Mouse (Mus musculus) liver, embryonic 12.5 days (tissue): ENCODE data around the gene Abcb8. TPM values are rescaled to one million over a fixed set of nuclear protein-coding genes. Genes with fewer than 3 reads are reported as not detected.
A peak's percentile ranks its signal among the peaks of the same experiment; 100 is the strongest.

Experiments used
- ATAC-seq: fragments of 200-750 bp; cut with Nextera tagmentation; 2 replicates; pipeline ENCODE4 v1.8.0; 2017; ENCODE audit warnings: moderate number of reproducible peaks, mild to moderate bottlenecking, moderate library complexity
- H3K27ac ChIP-seq: fragments of 300-500 bp; sonication (generic); 2 replicates; pipeline ENCODE4 v1.5.1; 2016; ENCODE audit warnings: mild to moderate bottlenecking
- H3K27me3 ChIP-seq: fragments of 300-500 bp; sonication (generic); replicated peaks from 2 replicates; pipeline ENCODE4 v1.6.1; 2016; ENCODE audit warnings: mild to moderate bottlenecking, moderate library complexity
- H3K36me3 ChIP-seq: fragments of 300-500 bp; sonication (generic); 2 replicates; pipeline ENCODE4 v1.6.1; 2016; ENCODE audit warnings: mild to moderate bottlenecking, moderate library complexity
- H3K4me1 ChIP-seq: fragments of 300-500 bp; sonication (generic); 2 replicates; pipeline ENCODE4 v1.6.1; 2016
- H3K4me2 ChIP-seq: fragments of 300-500 bp; sonication (generic); 2 replicates; pipeline ENCODE4 v1.6.1; 2016; ENCODE audit warnings: mild to moderate bottlenecking, moderate library complexity
- H3K4me3 ChIP-seq: fragments of 300-500 bp; sonication (generic); 2 replicates; pipeline ENCODE4 v1.5.1; 2016; ENCODE audit warnings: mild to moderate bottlenecking, moderate library complexity
- H3K9ac ChIP-seq: fragments of 300-500 bp; sonication (generic); 2 replicates; pipeline ENCODE4 v1.6.1; 2016; ENCODE audit warnings: mild to moderate bottlenecking, moderate library complexity
- H3K9me3 ChIP-seq: fragments of 300-500 bp; sonication (generic); replicated peaks from 2 replicates; pipeline ENCODE4 v1.6.1; 2016; ENCODE audit warnings: mild to moderate bottlenecking, moderate library complexity
- WGBS: fragments of 180-500 bp; shearing (Covaris S2); methylation state at CpG from one replicate; pipeline ENCODE4 v1.1.7; 2016; ENCODE audit not compliant: insufficient replicate concordance; 5-methylcytosine and 5-hydroxymethylcytosine counted together
- polyA plus RNA-seq: library from polyadenylated mRNA; unstranded; fragments of >200 nt; fragmentation: Nextera tagmentation; extraction: Ambion mirVana; gene quantifications from 2 replicates; pipeline ENCODE4 v1.2.1, GENCODE M21; 2016

The Abcb8 gene
- polyA plus RNA-seq, 1 experiment from 2014 or later, result 34.1 TPM

DNA sequence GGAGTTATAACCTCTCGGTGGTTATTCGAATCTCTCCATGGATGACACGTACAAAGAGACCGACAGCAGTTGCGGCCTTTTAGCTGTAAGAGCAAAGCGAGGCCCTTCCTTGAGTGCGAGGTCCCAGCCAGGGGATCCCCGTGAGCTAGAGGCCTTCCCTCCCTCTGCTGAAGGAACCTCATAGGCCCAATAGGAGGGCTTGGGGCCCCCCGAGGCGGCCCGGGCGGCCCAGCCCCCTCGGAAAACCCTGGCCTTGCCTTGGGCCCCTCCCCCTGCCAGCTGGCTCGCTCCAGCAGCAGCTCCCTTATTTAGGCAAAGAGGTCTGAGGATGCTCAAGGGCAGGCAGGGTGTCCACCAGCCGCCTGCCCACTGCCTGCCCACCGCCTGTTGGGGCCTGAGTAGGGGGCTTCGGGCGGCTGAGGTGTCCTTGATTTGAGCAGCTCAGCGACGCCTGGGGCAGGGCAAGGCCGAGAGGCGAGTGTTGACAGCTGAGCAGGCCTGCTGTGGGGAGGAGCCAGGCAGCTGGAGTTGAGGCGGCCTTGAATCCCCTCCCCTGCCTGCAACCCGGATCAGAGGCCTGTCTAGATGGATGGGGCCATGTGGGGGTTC lies 41.1 kb upstream of the Abcb8 start:
- peak; percentile 25; the same call in 1 of the 2 replicates for ATAC-seq
- Histone ChIP-seq H3K4me3 (peak overlapping the region; percentile 60), H3K9me3 (no peaks in the 10 kb centered on the region), H3K27ac (no peak overlapping the region), H3K9ac (no peak overlapping the region), H3K36me3 (no peaks in the 10 kb centered on the region), H3K27me3 (peaks cover 97% of the 10 kb centered on the region), H3K4me1 (peaks cover 44% of the 10 kb centered on the region), H3K4me2 (peak overlapping the region; percentile 80)
- 5% methylated on average over 21 of the region's 24 CpGs for WGBS

DNA sequence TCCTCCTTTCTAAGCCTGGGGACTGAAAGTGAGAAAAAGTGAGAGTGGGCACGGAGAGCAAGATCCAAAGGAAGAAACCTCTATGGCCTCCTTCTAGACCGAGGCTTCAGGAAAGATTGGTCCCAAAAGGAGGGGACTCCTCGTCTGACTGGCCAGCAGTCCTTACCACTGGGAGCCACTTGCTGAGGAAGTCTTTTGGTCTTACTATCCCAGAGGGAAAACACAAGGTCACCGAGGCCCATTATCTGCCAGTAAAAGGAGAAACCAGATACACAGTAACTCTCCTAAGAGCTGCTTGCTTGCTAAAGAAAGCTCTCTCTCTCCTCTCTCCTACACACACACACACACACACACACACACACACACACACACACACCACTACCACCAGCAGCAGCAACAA lies 40.1 kb upstream of the Abcb8 start:
- Histone ChIP-seq H3K4me1 (peaks cover 35% of the 10 kb centered on the region), H3K9ac (no peak overlapping the region), H3K9me3 (no peaks in the 10 kb centered on the region), H3K27ac (no peak overlapping the region), H3K36me3 (no peaks in the 10 kb centered on the region), H3K4me3 (no peak overlapping the region), H3K4me2 (no peak overlapping the region), H3K27me3 (peaks cover 95% of the 10 kb centered on the region)
- ATAC-seq, result no peak
- 36% methylated on average over 4 of the region's 4 CpGs for WGBS

DNA sequence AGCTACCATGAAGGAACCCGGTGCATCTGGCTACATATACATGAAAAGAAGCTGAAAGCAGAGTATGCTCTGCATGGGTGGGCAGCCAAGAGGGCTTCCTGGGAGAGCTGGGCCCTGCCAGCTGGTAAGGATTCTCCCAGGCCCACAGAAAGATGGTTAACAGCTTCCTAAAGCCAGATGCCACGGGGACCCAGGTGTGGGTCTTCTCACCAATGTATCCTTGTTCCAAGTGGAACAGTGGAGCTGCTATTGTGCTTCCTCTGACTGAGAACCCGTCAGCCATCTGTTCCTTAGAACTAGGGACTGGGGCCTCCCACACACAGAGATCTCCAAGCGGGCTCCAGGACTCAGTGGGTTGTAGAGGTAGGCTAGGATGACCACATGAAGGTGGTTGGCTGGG lies 36.7 kb upstream of the Abcb8 start:
- H3K27me3 ChIP-seq, result peaks cover 75% of the 10 kb centered on the region
- no peak overlapping the region for H3K4me3 ChIP-seq
- no peak overlapping the region for H3K27ac ChIP-seq
- H3K36me3 ChIP-seq, result no peaks in the 10 kb centered on the region
- no peak for ATAC-seq
- H3K9me3 ChIP-seq, result no peaks in the 10 kb centered on the region
- WGBS, result 48% methylated on average over 4 of the region's 4 CpGs
- peaks cover 10% of the 10 kb centered on the region for H3K4me1 ChIP-seq
- H3K4me2 ChIP-seq, result no peak overlapping the region
- no peak overlapping the region for H3K9ac ChIP-seq

DNA sequence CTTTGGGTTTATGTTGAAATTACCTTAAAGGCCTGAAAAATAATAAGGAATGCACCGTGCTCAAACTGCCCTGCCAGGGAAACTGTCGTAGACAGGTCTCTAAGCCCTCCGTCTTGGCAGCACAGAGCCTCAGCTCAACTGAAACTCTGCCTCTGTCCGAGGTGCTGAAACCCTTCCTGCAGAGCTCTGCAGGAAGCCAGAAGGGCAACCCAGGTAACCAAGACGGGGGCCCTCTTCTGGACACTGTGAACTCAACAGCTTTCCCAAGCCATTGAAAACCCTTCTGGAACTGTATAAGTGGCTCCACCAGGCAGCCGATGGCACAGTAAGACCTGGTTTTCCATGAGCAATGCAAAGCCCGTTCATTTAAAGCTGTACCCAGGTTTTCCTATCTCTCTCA lies 36.0 kb upstream of the Abcb8 start:
- 13% methylated on average over 7 of the region's 7 CpGs for WGBS
- H3K9me3 ChIP-seq, result no peaks in the 10 kb centered on the region
- H3K4me1 ChIP-seq, result peaks cover 3% of the 10 kb centered on the region
- H3K27ac ChIP-seq, result no peak overlapping the region
- no peak overlapping the region for H3K9ac ChIP-seq
- ATAC-seq, result no peak
- H3K36me3 ChIP-seq, result no peaks in the 10 kb centered on the region
- peaks cover 73% of the 10 kb centered on the region for H3K27me3 ChIP-seq
- H3K4me2 ChIP-seq, result no peak overlapping the region
- no peak overlapping the region for H3K4me3 ChIP-seq

DNA sequence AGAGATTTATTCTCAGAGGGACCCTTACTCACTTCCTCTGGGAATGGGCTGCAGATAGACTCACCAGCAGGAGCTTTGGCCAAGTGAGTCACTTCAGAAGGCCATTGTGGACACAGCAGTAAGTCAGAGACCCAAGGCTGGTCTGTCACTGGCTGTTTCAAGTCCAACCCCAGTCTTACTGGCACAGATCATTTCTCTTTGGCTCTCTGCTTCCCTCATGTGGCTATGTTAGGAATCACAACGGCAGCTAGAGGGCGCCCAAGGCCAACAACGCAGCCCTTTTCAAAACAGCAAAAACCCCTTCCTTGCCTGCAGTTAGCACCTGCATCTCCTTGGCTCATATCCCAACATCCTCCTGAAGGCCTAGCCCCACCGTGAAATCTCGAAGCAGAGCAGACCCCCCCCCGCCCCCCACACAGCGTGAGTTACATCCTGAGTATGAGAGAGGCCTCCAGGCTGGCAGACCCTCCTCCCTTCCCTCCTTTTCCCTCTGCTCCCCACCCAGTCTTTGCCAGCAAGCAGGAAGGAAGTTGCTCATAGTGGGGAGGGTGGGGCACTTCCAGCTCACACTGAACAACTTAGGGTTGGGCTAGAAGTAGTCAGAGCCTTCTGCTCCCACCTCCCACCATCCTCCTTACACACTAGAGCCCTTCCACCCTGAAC lies 32.5 kb upstream of the Abcb8 start:
- Histone ChIP-seq H3K4me2 (no peak overlapping the region), H3K4me3 (no peak overlapping the region), H3K4me1 (peaks cover 12% of the 10 kb centered on the region; the same call in 1 of the 2 replicates), H3K27ac (no peak overlapping the region), H3K9ac (no peak overlapping the region), H3K36me3 (no peaks in the 10 kb centered on the region), H3K9me3 (no peaks in the 10 kb centered on the region), H3K27me3 (peaks cover 71% of the 10 kb centered on the region)
- 0% methylated on average over 7 of the region's 7 CpGs for WGBS
- peak; percentile 43; the same call in 1 of the 2 replicates for ATAC-seq

DNA sequence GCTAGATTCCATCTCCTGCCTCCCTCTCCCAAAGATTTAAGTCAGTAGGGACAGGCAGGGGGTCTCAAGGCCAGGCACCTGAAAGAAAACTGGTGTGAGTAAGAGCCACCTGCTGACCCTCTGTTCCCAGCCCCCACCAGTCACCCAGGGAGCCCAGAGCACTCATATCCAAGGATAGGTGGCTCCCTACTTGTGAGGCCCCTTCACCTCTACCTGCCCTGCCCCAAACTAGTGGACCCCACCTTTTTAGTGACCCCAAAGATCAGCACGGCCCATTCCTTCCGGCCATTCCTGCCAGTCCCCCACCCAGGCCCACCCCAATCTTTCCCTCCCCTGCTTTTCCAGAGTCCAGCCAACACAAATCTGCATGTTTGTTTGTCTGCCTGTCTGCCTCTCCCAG lies 30.0 kb upstream of the Abcb8 start:
- Histone ChIP-seq H3K4me3 (no peak overlapping the region), H3K4me1 (peaks cover 12% of the 10 kb centered on the region; the same call in 1 of the 2 replicates), H3K27ac (no peak overlapping the region), H3K27me3 (peaks cover 76% of the 10 kb centered on the region), H3K9me3 (no peaks in the 10 kb centered on the region), H3K4me2 (no peak overlapping the region), H3K36me3 (no peaks in the 10 kb centered on the region), H3K9ac (no peak overlapping the region)
- 65% methylated on average over 2 of the region's 2 CpGs for WGBS
- no peak for ATAC-seq

DNA sequence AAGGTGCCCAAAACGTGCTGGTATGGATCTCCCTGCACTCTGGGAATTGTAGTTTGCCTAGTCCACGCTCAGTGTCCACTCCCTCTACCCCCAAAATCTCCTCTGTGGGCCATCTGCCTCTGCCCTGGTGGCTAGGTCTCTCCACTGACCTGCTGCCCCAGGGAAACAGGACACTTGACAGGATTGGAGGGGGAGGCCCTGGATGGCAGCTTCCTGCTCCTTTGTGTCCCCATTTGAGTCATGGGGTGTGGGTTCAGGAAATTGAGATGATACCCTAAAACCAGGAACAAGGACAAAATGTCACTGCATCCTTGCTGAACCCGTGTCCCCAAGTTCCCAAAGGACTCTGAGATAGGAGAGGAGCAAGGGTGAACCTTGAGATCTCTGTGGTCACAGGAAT lies 29.4 kb upstream of the Abcb8 start:
- WGBS, result 37% methylated on average over 3 of the region's 3 CpGs
- peaks cover 74% of the 10 kb centered on the region for H3K27me3 ChIP-seq
- no peak overlapping the region for H3K4me2 ChIP-seq
- no peak overlapping the region for H3K4me3 ChIP-seq
- no peak overlapping the region for H3K27ac ChIP-seq
- peaks cover 12% of the 10 kb centered on the region; the same call in 1 of the 2 replicates for H3K4me1 ChIP-seq
- H3K9me3 ChIP-seq, result no peaks in the 10 kb centered on the region
- no peak for ATAC-seq
- H3K36me3 ChIP-seq, result no peaks in the 10 kb centered on the region
- no peak overlapping the region for H3K9ac ChIP-seq

DNA sequence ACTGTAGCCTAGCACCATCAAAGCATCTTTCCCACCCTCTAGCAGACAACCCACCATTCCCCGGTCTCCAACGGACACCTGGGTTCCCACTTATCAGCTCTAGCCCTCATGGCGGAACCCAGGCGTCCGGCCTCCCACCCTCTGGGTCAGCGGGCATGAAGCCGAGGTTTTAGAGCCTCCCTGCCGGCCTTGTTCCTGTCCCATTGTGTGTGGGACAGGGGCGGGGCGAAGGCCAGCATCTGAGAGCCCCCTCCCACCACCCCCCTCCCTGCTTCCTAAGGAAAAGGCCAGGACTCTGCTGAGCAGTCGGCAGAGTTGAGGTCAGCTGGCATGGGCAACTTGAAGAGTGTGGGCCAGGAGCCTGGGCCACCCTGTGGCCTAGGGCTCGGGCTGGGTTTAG lies 29.0 kb upstream of the Abcb8 start, which contains the start of gene Nos3:
Nos3 (plus strand) TSS at position 303 of the 400 bp plus-strand sequence.
- H3K27ac ChIP-seq, result no peak within 1 kb of the TSS
- peaks cover 12% of the 10 kb centered on the region; the same call in 1 of the 2 replicates for H3K4me1 ChIP-seq
- no peaks in the 10 kb centered on the region for H3K36me3 ChIP-seq
- peaks cover 74% of the 10 kb centered on the region for H3K27me3 ChIP-seq
- peak within 1 kb of the TSS; percentile 1; the same call in 1 of the 2 replicates for H3K4me2 ChIP-seq
- no peak within 1 kb of the TSS for H3K9ac ChIP-seq
- H3K4me3 ChIP-seq, result peak within 1 kb of the TSS; percentile 2; the same call in 1 of the 2 replicates
- ATAC-seq, result no peak
- 30% methylated on average over 12 of the region's 12 CpGs for WGBS
- no peaks in the 10 kb centered on the region for H3K9me3 ChIP-seq

DNA sequence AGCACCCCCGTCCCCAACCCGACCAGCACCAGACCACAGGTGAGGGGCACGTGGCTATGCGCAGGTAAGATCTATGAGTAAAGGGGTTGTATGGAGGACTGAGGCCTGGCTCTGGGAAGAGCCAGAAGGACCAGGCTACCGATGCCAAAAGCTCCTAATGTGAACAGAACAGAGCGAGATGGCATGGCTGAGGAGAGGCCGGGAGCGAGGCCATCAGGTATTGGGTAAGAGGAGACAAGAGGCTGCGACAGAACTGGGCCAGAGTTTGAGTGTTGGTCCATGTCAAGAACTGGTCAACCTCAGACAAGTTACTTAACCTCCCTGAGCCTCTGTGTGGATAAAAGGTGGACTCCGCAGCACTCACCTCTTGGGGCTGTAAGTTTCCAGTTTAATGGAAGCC lies 28.5 kb upstream of the Abcb8 start:
- H3K9ac ChIP-seq, result no peak overlapping the region
- WGBS, result 44% methylated on average over 10 of the region's 10 CpGs
- H3K4me3 ChIP-seq, result peak overlapping the region; percentile 2; the same call in 1 of the 2 replicates
- H3K27ac ChIP-seq, result no peak overlapping the region
- H3K36me3 ChIP-seq, result no peaks in the 10 kb centered on the region
- no peaks in the 10 kb centered on the region for H3K9me3 ChIP-seq
- no peak for ATAC-seq
- peaks cover 12% of the 10 kb centered on the region; the same call in 1 of the 2 replicates for H3K4me1 ChIP-seq
- peak overlapping the region; percentile 1; the same call in 1 of the 2 replicates for H3K4me2 ChIP-seq
- H3K27me3 ChIP-seq, result peaks cover 75% of the 10 kb centered on the region

DNA sequence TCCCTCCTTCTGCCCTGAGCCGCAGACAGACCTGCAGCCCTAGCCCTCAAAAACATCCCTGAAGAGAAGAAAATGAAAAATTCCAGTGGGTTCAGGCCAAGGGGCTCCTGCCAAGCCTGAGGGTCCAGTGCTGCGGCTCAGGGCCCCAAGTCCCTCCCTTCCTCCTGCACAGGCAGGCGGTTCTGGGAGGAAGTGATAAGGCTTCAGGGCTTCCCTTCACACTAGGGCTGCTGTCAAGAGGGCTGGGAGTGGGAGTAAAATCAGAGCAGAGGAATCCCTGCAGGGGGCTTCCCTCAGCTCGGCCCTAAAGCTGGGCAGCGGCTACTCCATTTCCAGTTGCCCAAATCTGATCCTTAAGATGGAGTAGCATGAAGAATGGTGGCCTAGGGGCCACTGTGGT lies 27.9 kb upstream of the Abcb8 start:
- H3K4me3 ChIP-seq, result peak overlapping the region; percentile 2; the same call in 1 of the 2 replicates
- H3K36me3 ChIP-seq, result no peaks in the 10 kb centered on the region
- 6% methylated on average over 5 of the region's 5 CpGs for WGBS
- ATAC-seq, result no peak
- H3K9me3 ChIP-seq, result no peaks in the 10 kb centered on the region
- no peak overlapping the region for H3K27ac ChIP-seq
- H3K4me2 ChIP-seq, result 0 out of 2 replicates have a peak overlapping the region, but pooled peaks have one; percentile 1
- no peak overlapping the region for H3K9ac ChIP-seq
- H3K27me3 ChIP-seq, result peaks cover 75% of the 10 kb centered on the region
- H3K4me1 ChIP-seq, result peaks cover 12% of the 10 kb centered on the region; the same call in 1 of the 2 replicates

DNA sequence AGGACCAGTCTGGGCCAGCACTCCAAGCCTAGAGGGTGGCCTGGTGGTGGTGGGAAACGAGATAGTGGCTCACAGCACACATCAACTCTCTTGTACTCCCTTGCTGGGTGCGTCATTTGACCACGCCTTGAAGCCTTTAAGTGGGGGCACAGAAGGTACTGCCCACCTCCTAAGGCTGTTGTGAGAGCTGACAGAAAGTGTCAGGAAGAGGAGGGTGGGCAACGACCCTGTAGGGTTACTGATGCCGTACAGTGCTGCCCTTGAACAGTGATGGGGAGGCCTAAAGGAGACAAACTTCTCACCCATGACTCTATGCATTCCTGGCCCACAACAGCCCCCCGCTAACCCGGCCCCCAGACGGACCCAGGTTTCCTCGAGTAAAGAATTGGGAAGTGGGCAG lies 27.0 kb upstream of the Abcb8 start:
- Histone ChIP-seq H3K9me3 (no peaks in the 10 kb centered on the region), H3K27me3 (peaks cover 79% of the 10 kb centered on the region), H3K4me3 (no peak overlapping the region), H3K27ac (no peak overlapping the region), H3K4me1 (peaks cover 12% of the 10 kb centered on the region; the same call in 1 of the 2 replicates), H3K36me3 (no peaks in the 10 kb centered on the region), H3K4me2 (no peak overlapping the region), H3K9ac (no peak overlapping the region)
- ATAC-seq, result no peak
- 58% methylated on average over 9 of the region's 9 CpGs for WGBS

DNA sequence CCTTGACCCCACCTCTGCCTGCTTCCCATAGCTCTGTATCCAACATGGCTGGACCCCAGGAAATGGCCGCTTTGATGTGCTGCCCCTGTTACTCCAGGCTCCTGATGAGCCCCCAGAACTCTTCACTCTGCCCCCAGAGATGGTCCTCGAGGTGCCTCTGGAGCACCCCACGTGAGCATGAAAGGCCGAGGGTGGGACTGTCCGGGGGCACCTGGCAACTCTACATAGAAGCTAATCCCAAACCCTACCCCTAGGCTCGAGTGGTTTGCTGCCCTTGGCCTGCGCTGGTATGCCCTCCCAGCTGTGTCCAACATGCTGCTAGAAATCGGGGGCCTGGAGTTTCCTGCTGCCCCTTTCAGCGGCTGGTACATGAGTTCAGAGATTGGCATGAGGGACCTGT lies 23.7 kb upstream of the Abcb8 start:
- H3K9ac ChIP-seq, result no peak overlapping the region
- no peak overlapping the region for H3K4me3 ChIP-seq
- WGBS, result 74% methylated on average over 9 of the region's 9 CpGs
- no peaks in the 10 kb centered on the region for H3K36me3 ChIP-seq
- H3K27ac ChIP-seq, result no peak overlapping the region
- ATAC-seq, result no peak
- peaks cover 63% of the 10 kb centered on the region for H3K27me3 ChIP-seq
- H3K4me2 ChIP-seq, result no peak overlapping the region
- H3K9me3 ChIP-seq, result no peaks in the 10 kb centered on the region
- H3K4me1 ChIP-seq, result peaks cover 11% of the 10 kb centered on the region; the same call in 1 of the 2 replicates
